Mouse (Mus musculus): ENCODE results near the gene Slc22a8. TPM values are rescaled to one million over a fixed set of nuclear protein-coding genes. Genes with fewer than 3 reads are reported as not detected.

Gene Slc22a8
- not detected for total RNA-seq (2023)

GRCm38 (mm10) chr19:8590954-8591353 lies at the start of gene Slc22a8:
Gene Slc22a8, plus strand, starts transcription at chr19:8591254.

GRCm38 (mm10) chr19:8617904-8618303 lies 26.9 kb downstream of the Slc22a8 start, which contains the start of gene Slc22a6:
Gene Slc22a6, plus strand, starts transcription at chr19:8618039.

Other genes starting within 250 kb of the Slc22a8 start
- gene Slc22a30, start 186.1 kb upstream of the Slc22a8 start, total RNA-seq (2023): not detected
- not detected for gene Slc22a6, start 26.8 kb downstream of the Slc22a8 start, total RNA-seq (2023)
- not detected for gene Chrm1, start 72.5 kb downstream of the Slc22a8 start, total RNA-seq (2023)
- gene Slc3a2, start 132.1 kb downstream of the Slc22a8 start, total RNA-seq (2023): 100 to 1,000 TPM; 180 to 183 TPM
- gene Wdr74, start 144.6 kb downstream of the Slc22a8 start, total RNA-seq (2023): 10 to 100 TPM; 76.8 to 87.1 TPM
- gene 1700092M07Rik, start 149.5 kb downstream of the Slc22a8 start, total RNA-seq (2023): 1 to 10 TPM; 2.0 to 8.3 TPM
- 100 to 1,000 TPM; 223 to 260 TPM for gene Stx5a, start 150.2 kb downstream of the Slc22a8 start, total RNA-seq (2023)
- 100 to 1,000 TPM; 409 to 456 TPM for gene Nxf1, start 165.8 kb downstream of the Slc22a8 start, total RNA-seq (2023)
- gene Tmem223, start 179.7 kb downstream of the Slc22a8 start, total RNA-seq (2023): 10 to 100 TPM; 30.9 to 34.0 TPM
- 10 to 100 TPM; 79.4 to 81.3 TPM for gene Tmem179b, start 183.2 kb downstream of the Slc22a8 start, total RNA-seq (2023)
- 10 to 100 TPM; 24.0 to 26.3 TPM for gene Taf6l, start 195.2 kb downstream of the Slc22a8 start, total RNA-seq (2023)
- gene Polr2g, start 207.3 kb downstream of the Slc22a8 start, total RNA-seq (2023): 10 to 100 TPM; 65.9 to 76.1 TPM
- gene Zbtb3, start 211.3 kb downstream of the Slc22a8 start, total RNA-seq (2023): 1 to 10 TPM; 2.3 to 4.3 TPM
- gene Ttc9c, start 228.1 kb downstream of the Slc22a8 start, total RNA-seq (2023): 10 to 100 TPM; 33.8 to 36.0 TPM
- 100 to 1,000 TPM; 125 TPM for gene Hnrnpul2, start 228.8 kb downstream of the Slc22a8 start, total RNA-seq (2023)
- gene AC129217.1, start 238.5 kb downstream of the Slc22a8 start, total RNA-seq (2023): 10 to 100 TPM in 1 of 2 experiments, 1 to 10 TPM in 1; 8.7 to 10.4 TPM
- gene Bscl2, start 246.2 kb downstream of the Slc22a8 start, total RNA-seq (2023): 10 to 100 TPM; 55.4 to 56.3 TPM
- under 1 TPM in 1 of 2 experiments, not detected in 1; 0.32 TPM for gene Gng3, start 247.9 kb downstream of the Slc22a8 start, total RNA-seq (2023)